Mouse (Mus musculus) layer of hippocampus, adult 2 months (tissue): ENCODE data around the gene Arhgap42. TPM values are rescaled to one million over a fixed set of nuclear protein-coding genes. Genes with fewer than 3 reads are reported as not detected.

Source experiments
- DNase-seq, 2 experiments: peaks; one replicate each; pipeline ENCODE4 v3.0.0; 2022; ENCODE audit warnings: low spot score in 2 of 2
- H3K27ac ChIP-seq: fragments of 200-600 bp; 2 replicates; pipeline ENCODE4 v1.8.1; 2022
- H3K4me3 ChIP-seq: fragments of 200-600 bp; 2 replicates; pipeline ENCODE4 v1.8.1; 2022; ENCODE audit warnings: mild to moderate bottlenecking
- CTCF ChIP-seq: fragments of 200-600 bp; conservative IDR thresholded peaks from 2 replicates; pipeline ENCODE4 v1.8.1; 2022; ENCODE audit warnings: antibody characterized with exemption, mild to moderate bottlenecking, moderate library complexity
- long read RNA-seq, 2 experiments: library from polyadenylated mRNA; stranded (forward); transcript quantifications; one replicate each; pipeline ENCODE4 v2.0.0; 2021; ENCODE audit warnings: borderline mapping rate in 2 of 2
- total RNA-seq, 2 experiments: library from RNA; stranded (reverse); gene quantifications; 2 replicates each; pipeline ENCODE4 v1.2.3; 2021

Arhgap42 gene
- 1 to 10 TPM; 7.5 to 8.1 TPM for total RNA-seq
- long read RNA-seq, experiment 1: 0 reads
- long read RNA-seq, experiment 2, partial matches to known transcripts: 0 of 3 reads
- long read RNA-seq, experiment 2, other reads (novel, unspliced or antisense): 3 of 3 reads

DNA sequence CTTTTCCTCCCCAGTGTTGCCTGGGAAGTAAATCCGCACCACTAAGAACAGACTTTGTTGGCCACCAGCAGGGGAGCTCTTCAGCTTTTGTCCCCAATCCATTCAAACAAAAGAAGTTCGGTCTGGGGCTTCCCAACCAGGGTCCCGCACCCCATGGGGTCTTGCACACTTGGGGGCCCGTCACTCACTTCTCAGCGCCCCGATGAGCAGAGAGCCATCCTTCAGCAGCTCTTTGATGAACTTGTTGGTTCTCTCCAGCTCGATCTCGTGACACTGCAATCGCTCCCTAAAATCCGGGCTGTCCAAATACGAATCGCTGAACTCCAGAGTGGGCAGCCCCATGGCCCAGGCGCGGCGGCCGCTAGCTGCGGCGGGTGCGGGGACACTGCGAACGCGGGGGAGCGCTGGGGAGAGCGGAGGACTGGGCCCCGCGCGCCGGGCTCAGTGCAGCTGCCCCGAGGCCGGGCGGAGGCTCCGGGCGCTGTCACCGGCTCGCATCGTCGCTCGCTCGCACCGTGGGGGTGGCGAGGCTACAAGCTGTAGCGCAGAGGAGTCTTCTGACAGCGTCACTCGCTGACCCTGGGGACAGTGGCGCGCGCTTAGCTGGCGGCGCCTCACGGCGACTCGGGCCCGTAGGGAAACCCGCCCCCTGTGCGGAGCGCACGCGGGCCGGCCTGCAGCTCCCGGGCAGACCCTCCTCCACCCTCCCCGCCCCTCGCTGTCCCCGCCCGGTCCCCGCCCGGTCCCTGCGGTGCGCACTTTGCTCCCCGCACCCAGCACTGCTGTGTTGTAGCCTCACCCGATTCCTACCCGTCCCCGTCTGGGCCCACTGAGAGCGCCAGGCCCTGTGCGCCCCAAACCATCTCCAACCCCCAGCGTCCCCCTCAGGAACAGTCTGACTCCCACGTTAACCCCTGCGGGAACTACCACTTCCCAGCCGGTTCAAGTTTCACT is at the start of gene Arhgap42:
Gene Arhgap42 (minus strand): TSS at position 664 of the 954 bp plus-strand sequence.
- peak within 1 kb of the TSS; percentile 83 for H3K27ac ChIP-seq
- TF ChIP-seq CTCF: peak; percentile 78
- DNase-seq: peak; percentile 30 to 39
- peak within 1 kb of the TSS; percentile 82 for H3K4me3 ChIP-seq

DNA sequence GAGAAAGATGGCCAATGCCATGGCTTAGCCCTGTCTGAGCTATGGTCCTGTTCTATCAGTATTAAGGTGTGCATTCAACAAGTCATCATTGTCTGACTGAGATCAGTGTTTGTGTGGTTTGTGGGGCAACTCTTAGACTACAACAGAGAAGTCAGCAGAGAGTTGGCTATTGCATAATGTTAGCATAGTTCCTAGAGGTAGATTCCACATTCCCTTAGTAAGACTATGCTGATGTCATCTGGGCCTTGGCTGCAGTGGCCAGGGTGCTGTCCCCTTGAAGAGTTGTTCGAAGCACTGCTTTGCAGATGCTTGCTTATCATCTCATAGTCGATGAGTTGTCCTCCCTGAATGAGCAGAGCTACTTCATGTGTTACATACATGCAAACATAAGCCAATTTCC is 49.2 kb upstream of the Arhgap42 start:
- DNase-seq: no peak
- no peak overlapping the region for H3K27ac ChIP-seq
- no peak for TF ChIP-seq CTCF
- H3K4me3 ChIP-seq: no peak overlapping the region

DNA sequence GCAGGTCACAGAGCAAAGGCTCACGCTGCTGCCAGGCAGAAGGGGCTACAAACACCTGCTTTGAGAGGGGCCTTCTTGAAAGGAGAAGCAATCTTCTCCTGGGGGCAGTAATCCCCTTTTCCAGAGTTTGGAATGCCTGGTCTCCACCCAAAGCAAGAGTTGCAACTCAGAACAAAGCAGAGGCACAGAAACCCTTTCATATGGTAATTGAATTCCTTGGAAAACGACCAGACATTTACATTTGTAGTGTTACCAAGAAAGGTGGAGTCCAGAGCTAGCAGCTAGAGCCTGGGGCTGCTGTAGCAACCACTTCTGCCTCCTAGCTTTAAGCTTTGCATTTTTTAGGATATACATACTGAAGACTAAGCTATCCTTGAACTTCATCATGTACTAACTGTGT is 30.4 kb upstream of the Arhgap42 start:
- Histone ChIP-seq H3K4me3 (no peak overlapping the region), H3K27ac (no peak overlapping the region)
- no peak for DNase-seq
- no peak for TF ChIP-seq CTCF

DNA sequence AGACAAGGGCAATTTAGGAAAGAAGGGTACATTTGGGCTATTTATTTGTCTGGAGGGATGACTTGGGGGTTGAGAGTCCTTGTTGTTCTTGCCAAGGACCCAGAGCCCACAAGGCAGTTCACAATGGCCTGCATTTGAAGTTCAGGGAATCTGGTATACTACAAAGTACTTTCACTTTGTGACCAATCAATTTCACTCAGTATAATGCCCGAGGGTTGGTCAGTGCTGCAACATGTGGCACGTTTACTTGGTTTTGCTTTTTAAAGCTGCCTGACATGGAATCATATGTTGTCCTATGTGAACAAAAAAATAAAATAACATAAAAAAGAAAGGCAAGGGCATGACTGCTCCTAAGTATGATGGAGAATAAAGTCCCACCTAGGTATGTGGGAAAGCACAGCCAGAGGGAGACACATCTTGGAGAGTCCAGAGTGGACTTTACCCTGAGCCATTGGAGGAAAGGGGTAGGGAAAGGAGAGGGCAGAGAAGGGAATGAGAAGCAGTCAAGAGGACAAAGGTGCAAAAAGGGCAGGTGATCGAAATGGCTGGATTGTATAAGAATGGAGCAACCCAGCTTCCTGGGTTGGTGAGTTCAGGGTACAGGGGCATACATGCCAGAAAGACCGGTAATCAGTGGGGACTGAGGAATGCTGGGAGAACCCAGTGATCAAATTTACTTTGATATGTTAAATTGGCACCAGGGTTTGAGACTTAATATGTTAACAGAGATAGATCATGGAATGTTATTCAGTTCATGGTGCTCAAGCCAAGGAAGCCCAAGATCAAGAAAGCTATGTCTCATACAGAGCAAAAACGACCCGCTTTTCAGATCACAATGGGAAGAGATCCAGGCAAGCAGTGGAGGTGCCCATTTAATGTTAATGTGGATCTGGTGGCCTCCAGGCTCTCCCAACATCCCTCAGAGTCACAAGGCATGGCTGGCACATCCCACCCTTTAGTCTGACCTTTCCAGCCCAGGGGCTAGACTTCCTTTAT is 29.0 kb upstream of the Arhgap42 start:
- H3K4me3 ChIP-seq: no peak overlapping the region
- TF ChIP-seq CTCF: no peak
- H3K27ac ChIP-seq: no peak overlapping the region
- DNase-seq: no peak

DNA sequence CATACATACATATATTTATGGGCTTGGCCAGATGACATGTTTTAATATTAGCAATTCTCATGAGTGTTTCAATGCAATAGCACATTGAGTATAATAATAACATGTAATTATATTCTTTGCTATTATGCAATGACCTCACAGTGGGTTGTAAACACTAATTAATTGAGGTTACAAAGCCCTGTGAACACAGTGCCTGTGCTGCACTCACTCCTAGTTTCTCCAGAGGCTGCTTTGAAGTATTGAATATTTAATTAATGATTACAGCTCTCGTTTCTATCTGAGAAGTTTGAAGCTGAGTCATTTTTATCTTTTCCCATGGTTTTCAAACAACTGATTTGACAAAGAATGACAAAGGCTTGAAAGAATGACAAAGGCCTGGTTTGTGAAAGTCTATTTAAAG is 24.6 kb upstream of the Arhgap42 start:
- no peak for TF ChIP-seq CTCF
- no peak overlapping the region for H3K27ac ChIP-seq
- DNase-seq: no peak
- H3K4me3 ChIP-seq: no peak overlapping the region

DNA sequence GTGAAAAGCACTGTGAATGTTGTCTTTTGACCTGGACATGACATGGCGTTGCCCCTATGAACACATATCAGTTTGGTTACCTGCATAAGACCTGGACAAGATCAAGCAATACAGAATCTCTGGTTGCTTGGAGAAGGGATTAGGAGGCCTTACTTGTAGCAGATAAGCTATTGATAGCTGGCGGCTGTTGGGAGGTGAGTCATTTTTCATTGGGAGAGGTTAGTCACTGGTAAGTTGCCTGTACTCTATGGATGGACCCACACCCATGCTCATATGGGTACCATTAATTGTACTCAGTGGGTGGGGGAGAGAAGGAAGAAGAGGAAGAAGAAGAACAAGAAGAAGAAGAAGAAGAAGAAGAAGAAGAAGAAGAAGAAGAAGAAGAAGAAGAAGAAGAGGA is 23.6 kb upstream of the Arhgap42 start:
- no peak overlapping the region for H3K27ac ChIP-seq
- no peak for TF ChIP-seq CTCF
- no peak for DNase-seq
- no peak overlapping the region for H3K4me3 ChIP-seq

DNA sequence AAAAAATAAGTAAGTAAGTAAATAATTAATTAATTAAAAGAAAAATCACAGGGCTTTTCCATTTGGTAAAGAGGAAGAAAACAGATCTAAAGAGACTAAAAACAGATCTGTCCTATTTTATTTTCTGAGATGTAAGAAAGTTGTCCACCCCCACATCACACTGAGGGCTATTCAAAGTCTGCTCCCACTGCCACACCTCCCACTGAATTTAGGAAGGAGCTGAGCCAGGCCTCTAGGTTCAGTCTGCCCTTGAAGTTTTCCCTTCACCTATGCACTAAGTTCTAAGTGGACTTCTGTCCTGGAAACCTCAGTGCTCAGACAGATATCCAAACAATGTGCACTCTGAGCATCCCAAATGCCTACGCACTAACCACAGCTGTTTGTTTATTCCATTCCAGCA is 15.9 kb upstream of the Arhgap42 start:
- TF ChIP-seq CTCF: no peak
- Histone ChIP-seq H3K27ac (no peak overlapping the region), H3K4me3 (no peak overlapping the region)
- DNase-seq: no peak

DNA sequence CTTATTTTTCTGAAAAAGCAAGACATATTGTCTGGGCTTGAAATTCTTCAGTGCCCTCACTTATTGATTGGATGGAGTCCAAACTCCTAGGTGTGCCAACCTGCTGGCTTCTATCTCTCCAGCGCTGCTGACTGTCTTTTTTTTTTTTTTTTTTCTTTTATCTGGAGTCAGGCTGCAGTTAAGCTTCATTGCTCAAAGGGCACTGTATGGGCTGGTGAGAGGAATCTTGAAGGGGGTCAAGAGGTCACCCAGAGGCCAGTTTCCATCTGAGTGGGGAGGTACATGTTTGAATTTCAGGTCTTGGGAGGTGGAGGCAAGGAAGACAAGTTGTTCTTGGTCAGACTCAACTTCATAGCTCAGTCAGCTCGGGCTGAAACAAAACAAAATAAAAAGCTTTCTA is 9.6 kb upstream of the Arhgap42 start:
- no peak overlapping the region for H3K4me3 ChIP-seq
- DNase-seq: no peak
- no peak for TF ChIP-seq CTCF
- no peak overlapping the region for H3K27ac ChIP-seq

DNA sequence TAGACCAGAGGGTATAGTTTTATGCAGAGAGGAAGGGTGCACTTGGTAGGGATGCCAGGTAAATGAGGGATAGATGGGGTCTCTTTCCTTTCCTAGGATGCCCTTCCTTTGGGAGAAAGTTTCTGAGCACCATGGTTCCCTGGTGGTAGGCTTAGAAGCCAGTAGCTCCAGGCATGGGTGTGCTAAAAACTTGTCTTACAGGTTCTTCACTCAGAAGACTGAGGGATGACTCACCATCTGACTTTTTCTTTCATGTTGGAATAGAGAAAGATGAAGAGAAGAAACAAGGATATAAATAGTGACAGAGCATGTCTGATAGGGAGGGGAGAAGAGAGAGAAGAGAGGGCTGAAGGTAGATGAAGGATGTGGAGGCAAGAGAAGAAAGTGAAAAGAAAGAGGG is 7.1 kb upstream of the Arhgap42 start:
- TF ChIP-seq CTCF: no peak
- no peak overlapping the region for H3K4me3 ChIP-seq
- DNase-seq: no peak
- no peak overlapping the region for H3K27ac ChIP-seq

DNA sequence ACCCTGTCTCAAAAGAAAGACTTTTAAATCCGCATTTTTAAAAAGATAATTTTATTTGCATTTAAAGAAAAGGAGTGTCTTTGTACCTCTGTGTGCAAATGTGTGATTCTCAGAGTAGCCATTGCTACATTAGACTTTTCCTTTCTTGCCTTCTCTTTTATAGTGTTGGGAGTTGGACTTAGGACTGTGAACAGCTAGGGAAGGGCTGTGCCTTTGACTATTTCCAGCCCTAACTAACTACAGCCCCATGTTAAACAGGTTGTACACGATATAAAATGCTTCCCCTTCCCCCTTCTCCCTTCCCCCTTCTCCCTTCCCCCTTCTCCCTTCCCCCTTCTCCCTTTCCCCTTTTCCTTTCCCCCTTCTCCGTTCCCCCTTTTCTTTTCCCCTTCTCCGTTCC is 4.9 kb upstream of the Arhgap42 start:
- no peak for TF ChIP-seq CTCF
- DNase-seq: no peak
- Histone ChIP-seq H3K4me3 (no peak overlapping the region), H3K27ac (no peak overlapping the region)

DNA sequence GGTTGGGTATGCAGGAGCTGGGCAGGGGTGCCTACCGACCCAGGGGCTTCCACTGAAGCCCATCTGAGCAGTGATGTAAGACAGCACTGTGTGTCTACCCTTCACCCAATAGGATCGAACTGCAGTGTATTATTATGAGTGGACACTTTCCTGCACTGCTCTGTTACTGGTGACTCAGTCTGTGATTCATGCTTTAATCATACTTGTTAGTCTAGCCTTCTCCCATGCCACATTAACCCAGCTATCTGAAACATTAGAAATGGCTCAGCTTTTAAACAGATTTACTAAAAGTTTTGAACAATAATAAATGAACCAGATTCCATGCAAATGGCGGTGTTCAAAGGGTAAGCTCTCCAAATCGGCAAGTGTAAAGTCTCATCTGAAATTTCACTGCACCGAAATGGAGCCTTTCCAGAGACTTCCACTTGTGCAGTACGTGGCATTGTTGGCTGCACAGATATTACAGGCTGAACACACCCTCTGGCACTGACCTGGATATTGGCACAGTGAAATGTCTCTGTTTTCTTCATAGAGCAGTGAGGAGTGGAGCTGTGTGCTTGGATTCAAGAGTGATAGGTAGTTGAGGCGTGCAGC is 2.4 kb upstream of the Arhgap42 start:
- Histone ChIP-seq H3K27ac (no peak overlapping the region), H3K4me3 (no peak overlapping the region)
- TF ChIP-seq CTCF: no peak
- no peak for DNase-seq

DNA sequence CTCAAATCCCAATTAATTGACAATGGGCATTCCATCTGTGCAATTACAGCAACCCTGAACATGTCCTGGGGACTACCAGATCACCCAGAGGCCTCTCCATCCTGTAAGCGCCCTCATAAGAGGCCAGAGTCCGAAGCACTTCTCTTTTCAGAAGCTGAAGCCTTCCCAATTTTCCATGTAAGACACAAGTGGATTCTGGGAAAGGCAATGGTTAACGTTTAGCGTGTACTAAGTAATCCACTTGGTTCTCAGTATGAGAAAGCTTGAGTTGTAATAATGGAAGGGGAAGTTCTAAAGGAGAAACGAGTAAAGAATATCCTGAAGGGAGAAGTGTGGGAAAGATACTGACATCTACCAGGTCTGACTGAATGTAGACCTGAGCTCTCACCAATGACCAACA is 1.4 kb downstream of the Arhgap42 start:
- no peak for DNase-seq
- TF ChIP-seq CTCF: no peak
- Histone ChIP-seq H3K27ac (no peak overlapping the region), H3K4me3 (peak overlapping the region; percentile 82)
